Mouse (Mus musculus) stomach, embryonic 16.5 days (tissue): ENCODE results near the gene Ccar1. TPM values are rescaled to one million over a fixed set of nuclear protein-coding genes. Genes with fewer than 3 reads are reported as not detected.
A peak's percentile ranks its signal among the peaks of the same experiment; 100 is the strongest.

ENCODE experiments used
- ATAC-seq: fragments of 200-750 bp; cut with Nextera tagmentation; 2 replicates; pipeline ENCODE4 v1.8.0; 2017; ENCODE audit warnings: moderate number of reproducible peaks, moderate TSS enrichment; ENCODE audit not compliant: insufficient read depth, low FRiP score
- H3K27ac ChIP-seq: fragments of 300-500 bp; sonication (generic); 2 replicates; pipeline ENCODE4 v1.5.1; 2014; ENCODE audit warnings: low read length
- H3K27me3 ChIP-seq: fragments of 300-500 bp; sonication (generic); 2 replicates; pipeline ENCODE4 v1.6.1; 2014; ENCODE audit warnings: low read length, control low read depth, mixed read lengths; ENCODE audit not compliant: control insufficient read depth, insufficient read depth
- H3K36me3 ChIP-seq: fragments of 300-500 bp; sonication (generic); 2 replicates; pipeline ENCODE4 v1.6.1; 2014; ENCODE audit warnings: low read length; ENCODE audit not compliant: control insufficient read depth, insufficient read depth
- H3K4me1 ChIP-seq: fragments of 300-500 bp; sonication (generic); 2 replicates; pipeline ENCODE4 v1.6.1; 2014; ENCODE audit warnings: low read length, control low read depth, mixed read lengths; ENCODE audit not compliant: control insufficient read depth, insufficient read depth
- H3K4me2 ChIP-seq: fragments of 300-500 bp; sonication (generic); 2 replicates; pipeline ENCODE4 v1.6.1; 2014; ENCODE audit warnings: low read depth, low read length, mixed read lengths
- H3K4me3 ChIP-seq: fragments of 300-500 bp; sonication (generic); replicated peaks from 2 replicates; pipeline ENCODE4 v1.5.1; 2014; ENCODE audit warnings: mild to moderate bottlenecking, low read length
- H3K9ac ChIP-seq: fragments of 300-500 bp; sonication (generic); 2 replicates; pipeline ENCODE4 v1.6.1; 2014; ENCODE audit warnings: low read length
- H3K9me3 ChIP-seq: fragments of 300-500 bp; sonication (generic); replicated peaks from 2 replicates; pipeline ENCODE4 v1.6.1; 2016; ENCODE audit warnings: low read length, control low read depth; ENCODE audit not compliant: control insufficient read depth
- WGBS: fragments of 180-500 bp; shearing (Covaris S2); extraction: QIAGEN DNeasy Blood & Tissue Kit; methylation state at CpG from one replicate; pipeline ENCODE4 v1.1.7; 2014; 5-methylcytosine and 5-hydroxymethylcytosine counted together
- polyA plus RNA-seq: library from polyadenylated mRNA; unstranded; fragments of >200 nt; fragmentation: Nextera tagmentation; extraction: Ambion mirVana; gene quantifications from 2 replicates; pipeline ENCODE4 v1.2.1, GENCODE M21; 2015

Gene Ccar1
- polyA plus RNA-seq = 103 TPM in 2 replicates

DNA sequence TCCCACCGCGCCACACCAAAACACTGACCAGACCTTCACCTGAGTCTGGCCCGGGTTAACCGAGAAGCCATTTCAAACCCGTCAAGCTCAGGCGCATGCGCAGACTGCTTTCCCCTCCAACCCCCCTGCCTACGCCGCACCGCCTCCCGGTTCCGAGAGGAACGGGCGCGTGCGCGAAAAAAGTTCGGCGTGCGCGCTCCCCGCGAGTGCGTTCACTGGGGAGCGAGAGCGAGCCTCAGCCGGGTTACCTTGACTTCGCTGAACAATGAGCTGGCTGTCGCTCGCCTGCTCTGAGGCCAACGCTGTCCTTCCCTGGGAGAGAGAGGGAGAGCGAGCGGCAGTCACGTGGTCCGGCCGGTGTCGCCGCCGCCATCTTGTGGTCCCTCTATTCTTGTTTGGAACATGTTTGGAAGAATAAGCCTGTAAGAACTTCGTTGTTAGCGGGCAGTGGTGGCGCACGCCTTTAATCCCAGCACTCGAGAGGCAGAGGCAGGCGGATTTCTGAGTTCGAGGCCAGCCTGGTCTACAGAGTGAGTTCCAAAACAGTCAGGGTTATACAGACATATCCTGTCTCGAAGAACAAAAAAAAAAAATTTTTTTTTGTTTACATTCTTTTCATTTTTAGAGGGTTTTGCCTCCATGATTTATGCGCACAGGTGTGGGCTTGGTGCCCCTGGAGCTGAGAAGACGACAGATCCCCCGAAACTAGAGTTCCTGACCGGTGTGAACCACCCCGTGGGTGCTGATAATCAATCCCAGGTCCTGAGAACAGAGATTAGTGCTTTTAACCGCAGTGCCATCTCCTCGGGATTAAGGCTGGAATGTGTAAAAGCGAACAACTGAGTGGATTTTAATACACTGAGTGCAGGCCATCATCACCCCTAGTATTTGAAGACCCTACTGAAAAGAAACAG lies at the start of gene Ccar1:
Ccar1 (minus strand) TSS at position 110 of the 914 bp plus-strand sequence.
- Histone ChIP-seq H3K9me3 (no peaks in the 10 kb centered on the region), H3K27ac (peak within 1 kb of the TSS; percentile 94), H3K4me1 (peaks cover 6% of the 10 kb centered on the region), H3K4me2 (peak within 1 kb of the TSS; percentile 73), H3K9ac (peak within 1 kb of the TSS; percentile 99), H3K36me3 (peaks cover 20% of the 10 kb centered on the region; the same call in 1 of the 2 replicates), H3K27me3 (no peaks in the 10 kb centered on the region), H3K4me3 (peak within 1 kb of the TSS; percentile 95)
- WGBS = 1% methylated on average over 55 of the region's 55 CpGs
- peak; percentile 99 for ATAC-seq

GRCm38 (mm10) chr10:62840687-62841086 lies 48.6 kb upstream of the Ccar1 start:
- Histone ChIP-seq H3K4me2 (no peak overlapping the region), H3K4me3 (no peak overlapping the region), H3K4me1 (peaks cover 9% of the 10 kb centered on the region; the same call in 1 of the 2 replicates), H3K36me3 (peaks cover 5% of the 10 kb centered on the region; the same call in 1 of the 2 replicates), H3K9me3 (no peaks in the 10 kb centered on the region), H3K27ac (no peak overlapping the region), H3K9ac (no peak overlapping the region), H3K27me3 (no peaks in the 10 kb centered on the region)
- WGBS = 91% methylated on average over 7 of the region's 7 CpGs
- ATAC-seq = no peak

GRCm38 (mm10) chr10:62837987-62838386 lies 45.9 kb upstream of the Ccar1 start:
- H3K9ac ChIP-seq = no peak overlapping the region
- H3K27me3 ChIP-seq = no peaks in the 10 kb centered on the region
- no peak overlapping the region for H3K4me3 ChIP-seq
- H3K4me1 ChIP-seq = no peaks in the 10 kb centered on the region
- H3K4me2 ChIP-seq = no peak overlapping the region
- no peak overlapping the region for H3K27ac ChIP-seq
- ATAC-seq = no peak
- peaks cover 5% of the 10 kb centered on the region; the same call in 1 of the 2 replicates for H3K36me3 ChIP-seq
- no peaks in the 10 kb centered on the region for H3K9me3 ChIP-seq
- 85% methylated on average over 5 of the region's 5 CpGs for WGBS

GRCm38 (mm10) chr10:62832783-62833182 lies 40.7 kb upstream of the Ccar1 start:
- Histone ChIP-seq H3K9me3 (no peaks in the 10 kb centered on the region), H3K4me1 (no peaks in the 10 kb centered on the region), H3K9ac (no peak overlapping the region), H3K36me3 (no peaks in the 10 kb centered on the region), H3K27me3 (no peaks in the 10 kb centered on the region), H3K4me2 (no peak overlapping the region), H3K4me3 (no peak overlapping the region), H3K27ac (no peak overlapping the region)
- no peak for ATAC-seq
- WGBS = 72% methylated on average over 9 of the region's 9 CpGs

- H3K4me2 ChIP-seq = no peak overlapping the region
- no peaks in the 10 kb centered on the region for H3K27me3 ChIP-seq
- H3K36me3 ChIP-seq = no peaks in the 10 kb centered on the region
- no peak overlapping the region for H3K4me3 ChIP-seq
- H3K9me3 ChIP-seq = no peaks in the 10 kb centered on the region
- H3K9ac ChIP-seq = no peak overlapping the region
- 51% methylated on average over 2 of the region's 2 CpGs for whole genome bisulfite sequencing
- H3K4me1 ChIP-seq = no peaks in the 10 kb centered on the region
- no peak for ATAC-seq
- no peak overlapping the region for H3K27ac ChIP-seq
Observed at GRCm38 (mm10) chr10:62831546-62831945, 39.5 kb upstream of the Ccar1 start.

DNA sequence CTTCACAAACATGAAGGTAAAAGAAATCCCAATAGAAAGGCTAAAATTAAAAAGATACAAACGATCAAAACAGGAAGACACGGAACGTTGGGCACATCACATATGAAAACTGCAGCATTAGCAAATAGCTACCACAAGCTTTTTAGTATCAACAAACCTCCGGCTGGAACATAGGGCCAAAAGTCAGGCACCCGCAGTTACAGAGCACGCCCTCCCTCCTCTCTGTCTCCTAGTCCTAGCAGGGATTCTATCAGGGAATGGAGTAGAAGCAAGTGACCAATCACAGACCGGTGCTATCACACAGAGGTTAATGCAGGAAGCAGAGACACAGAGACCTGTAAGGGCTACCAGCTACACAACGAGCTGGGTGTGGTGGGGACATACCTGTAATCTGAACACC lies 32.4 kb upstream of the Ccar1 start:
- ATAC-seq = no peak
- H3K4me2 ChIP-seq = no peak overlapping the region
- WGBS = 78% methylated on average over 8 of the region's 8 CpGs
- no peaks in the 10 kb centered on the region for H3K27me3 ChIP-seq
- H3K36me3 ChIP-seq = no peaks in the 10 kb centered on the region
- H3K27ac ChIP-seq = no peak overlapping the region
- no peak overlapping the region for H3K9ac ChIP-seq
- no peaks in the 10 kb centered on the region for H3K4me1 ChIP-seq
- H3K4me3 ChIP-seq = no peak overlapping the region
- no peaks in the 10 kb centered on the region for H3K9me3 ChIP-seq

GRCm38 (mm10) chr10:62823431-62823830 lies 31.3 kb upstream of the Ccar1 start:
- no peak overlapping the region for H3K9ac ChIP-seq
- no peaks in the 10 kb centered on the region for H3K36me3 ChIP-seq
- H3K4me3 ChIP-seq = no peak overlapping the region
- no peak overlapping the region for H3K4me2 ChIP-seq
- H3K9me3 ChIP-seq = no peaks in the 10 kb centered on the region
- 85% methylated on average over 4 of the region's 4 CpGs for WGBS
- H3K27me3 ChIP-seq = no peaks in the 10 kb centered on the region
- H3K27ac ChIP-seq = no peak overlapping the region
- no peak for ATAC-seq
- H3K4me1 ChIP-seq = no peaks in the 10 kb centered on the region

DNA sequence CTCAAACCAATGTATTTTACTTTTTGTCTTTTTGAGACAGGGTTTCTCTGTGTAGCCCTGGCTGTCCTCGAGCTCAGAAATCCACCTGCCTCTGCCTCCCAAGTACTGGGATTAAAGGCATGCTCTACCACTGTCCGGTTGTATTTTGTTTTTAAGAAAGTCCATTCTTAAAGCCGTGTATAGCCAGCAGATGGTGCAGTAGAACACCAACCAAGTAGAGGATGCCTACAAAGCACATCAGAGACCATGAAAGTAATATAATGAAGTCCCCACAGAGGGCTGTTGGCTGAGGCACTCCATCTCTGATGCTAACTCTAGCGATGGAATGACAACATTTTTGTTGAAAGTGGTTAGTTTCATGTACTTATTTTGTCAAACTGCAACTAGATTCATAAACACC lies 17.9 kb upstream of the Ccar1 start:
- no peaks in the 10 kb centered on the region for H3K4me1 ChIP-seq
- H3K4me2 ChIP-seq = no peak overlapping the region
- no peaks in the 10 kb centered on the region for H3K9me3 ChIP-seq
- ATAC-seq = no peak
- H3K9ac ChIP-seq = no peak overlapping the region
- 0 out of 2 replicates have a peak, but pooled peaks cover 3% of the 10 kb centered on the region for H3K36me3 ChIP-seq
- H3K27me3 ChIP-seq = no peaks in the 10 kb centered on the region
- 72% methylated on average over 4 of the region's 4 CpGs for WGBS
- H3K4me3 ChIP-seq = no peak overlapping the region
- no peak overlapping the region for H3K27ac ChIP-seq

DNA sequence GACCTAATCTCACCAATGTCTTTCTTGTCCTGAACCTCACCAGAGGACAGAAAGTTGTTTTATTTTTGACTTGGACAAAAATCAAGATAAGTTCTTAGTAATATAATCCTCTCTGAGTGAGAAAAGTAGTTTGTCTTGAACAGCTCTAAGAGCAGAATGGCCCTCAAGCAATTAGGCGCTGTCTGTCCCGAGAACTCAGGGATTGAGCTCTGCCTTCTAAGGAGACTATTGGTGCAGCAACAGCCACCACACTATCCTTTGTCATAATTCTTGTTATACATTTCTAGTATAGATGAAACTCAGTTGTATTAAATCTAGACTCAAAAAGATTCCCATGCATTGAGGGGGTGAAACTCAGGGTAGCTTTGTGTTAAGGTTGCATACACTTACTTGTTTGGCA lies 16.7 kb upstream of the Ccar1 start:
- Histone ChIP-seq H3K4me3 (no peak overlapping the region), H3K4me1 (no peaks in the 10 kb centered on the region), H3K27me3 (no peaks in the 10 kb centered on the region), H3K36me3 (0 out of 2 replicates have a peak, but pooled peaks cover 3% of the 10 kb centered on the region), H3K4me2 (no peak overlapping the region), H3K27ac (no peak overlapping the region), H3K9ac (no peak overlapping the region), H3K9me3 (no peaks in the 10 kb centered on the region)
- 94% methylated on average over 2 of the region's 2 CpGs for WGBS
- ATAC-seq = no peak
